Mouse (Mus musculus): Measurements from ENCODE around the gene Pla2g4a. TPM values are rescaled to one million over a fixed set of nuclear protein-coding genes. Genes with fewer than 3 reads are reported as not detected.
"Not testable (repeated sequence)": the region's sequence is repeated elsewhere in the genome, so short reads cannot be mapped to it uniquely, and the experiment has no call there.

The Pla2g4a gene
- polyA plus RNA-seq, 1 experiment from 2014 or later, result 11.0 TPM

- no peaks in the 10 kb centered on the region for H3K9me3 ChIP-seq (replicated peaks)
- ATAC-seq (ENCODE audit: low read depth), result no peak
- H3K4me2 ChIP-seq, result no peak overlapping the region
- H3K9ac ChIP-seq, result no peak overlapping the region
- no peaks in the 10 kb centered on the region for H3K27me3 ChIP-seq
- no peak overlapping the region for H3K27ac ChIP-seq
- H3K4me3 ChIP-seq (replicated peaks), result no peak overlapping the region
- H3K4me1 ChIP-seq (replicated peaks), result no peaks in the 10 kb centered on the region
- DNase-seq, result no peak
- 0 out of 2 replicates have a peak, but pooled peaks cover 4% of the 10 kb centered on the region for H3K36me3 ChIP-seq
- 57% methylated on average over 5 of the region's 5 CpGs for WGBS (ENCODE audit: insufficient replicate concordance)
Observed at GRCm38 (mm10) chr1:149929140-149929539, 31.9 kb downstream of the Pla2g4a start.

- not testable (repeated sequence) for H3K4me1 ChIP-seq (replicated peaks); H3K36me3 ChIP-seq; ATAC-seq (ENCODE audit: low read depth); H3K9ac ChIP-seq; DNase-seq; H3K27ac ChIP-seq; H3K4me2 ChIP-seq; H3K4me3 ChIP-seq (replicated peaks); H3K9me3 ChIP-seq (replicated peaks); H3K27me3 ChIP-seq
- whole genome bisulfite sequencing (ENCODE audit: insufficient replicate concordance), result 60% methylated on average over 1 of the region's 1 CpGs
Observed at GRCm38 (mm10) chr1:149923737-149924136, 37.4 kb downstream of the Pla2g4a start.

- no peak overlapping the region for H3K4me2 ChIP-seq
- H3K27ac ChIP-seq, result no peak overlapping the region
- no peak for ATAC-seq (ENCODE audit: low read depth)
- DNase-seq, result no peak
- 56% methylated on average over 1 of the region's 1 CpGs for WGBS (ENCODE audit: insufficient replicate concordance)
- H3K27me3 ChIP-seq, result no peaks in the 10 kb centered on the region
- H3K36me3 ChIP-seq, result no peaks in the 10 kb centered on the region
- no peaks in the 10 kb centered on the region for H3K4me1 ChIP-seq (replicated peaks)
- no peak overlapping the region for H3K9ac ChIP-seq
- no peak overlapping the region for H3K4me3 ChIP-seq (replicated peaks)
- H3K9me3 ChIP-seq (replicated peaks), result no peaks in the 10 kb centered on the region
Observed at GRCm38 (mm10) chr1:149922219-149922618, 38.9 kb downstream of the Pla2g4a start.

GRCm38 (mm10) chr1:149921325-149921724 is 39.8 kb downstream of the Pla2g4a start:
- H3K4me2 ChIP-seq, result no peak overlapping the region

GRCm38 (mm10) chr1:149919301-149919700 is 41.8 kb downstream of the Pla2g4a start:
- 83% methylated on average over 7 of the region's 7 CpGs for WGBS (ENCODE audit: insufficient replicate concordance)

More at GRCm38 (mm10) chr1:149921325-149921724, 39.8 kb downstream of the Pla2g4a start:
- Histone ChIP-seq H3K9me3 (replicated peaks) (no peaks in the 10 kb centered on the region), H3K27me3 (no peaks in the 10 kb centered on the region), H3K4me1 (replicated peaks) (no peaks in the 10 kb centered on the region), H3K36me3 (no peaks in the 10 kb centered on the region), H3K27ac (no peak overlapping the region), H3K4me3 (replicated peaks) (no peak overlapping the region), H3K9ac (no peak overlapping the region)
- 83% methylated on average over 5 of the region's 5 CpGs for WGBS (ENCODE audit: insufficient replicate concordance)
- ATAC-seq (ENCODE audit: low read depth) (no peak), DNase-seq (no peak)

DNA sequence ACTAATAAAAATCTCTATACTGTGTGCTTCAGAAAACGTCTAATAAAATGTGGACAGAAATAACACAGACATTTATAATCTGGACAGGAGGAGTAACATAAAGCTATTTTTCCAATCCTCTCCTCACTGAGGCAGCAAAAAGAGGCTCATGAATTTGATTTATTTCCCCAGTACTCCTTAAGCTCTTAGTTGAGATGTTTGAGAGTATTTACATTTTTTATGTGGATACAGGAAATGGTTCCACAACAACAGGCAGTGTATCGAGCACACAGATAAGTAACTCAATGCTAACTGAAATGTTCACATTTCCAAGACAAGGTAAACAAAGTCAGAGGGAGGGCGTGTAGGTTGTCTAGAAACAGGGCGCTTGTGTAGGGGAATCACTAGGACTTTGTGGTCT is 48.1 kb downstream of the Pla2g4a start:
- no peak for ATAC-seq (ENCODE audit: low read depth)
- 49% methylated on average over 4 of the region's 4 CpGs for WGBS (ENCODE audit: insufficient replicate concordance)
- Histone ChIP-seq H3K4me3 (replicated peaks) (no peak overlapping the region), H3K9ac (no peak overlapping the region), H3K36me3 (no peaks in the 10 kb centered on the region), H3K4me1 (replicated peaks) (no peaks in the 10 kb centered on the region), H3K9me3 (replicated peaks) (no peaks in the 10 kb centered on the region), H3K4me2 (no peak overlapping the region), H3K27me3 (no peaks in the 10 kb centered on the region), H3K27ac (no peak overlapping the region)
- no peak for DNase-seq

More at GRCm38 (mm10) chr1:149919301-149919700, 41.8 kb downstream of the Pla2g4a start:
- DNase-seq, result no peak
- Histone ChIP-seq H3K9me3 (replicated peaks) (no peaks in the 10 kb centered on the region), H3K36me3 (no peaks in the 10 kb centered on the region), H3K4me3 (replicated peaks) (no peak overlapping the region), H3K4me2 (no peak overlapping the region), H3K27ac (no peak overlapping the region), H3K9ac (no peak overlapping the region), H3K27me3 (no peaks in the 10 kb centered on the region), H3K4me1 (replicated peaks) (no peaks in the 10 kb centered on the region)
- ATAC-seq (ENCODE audit: low read depth), result no peak

- no peak for DNase-seq
- Histone ChIP-seq H3K9ac (no peak overlapping the region), H3K27ac (no peak overlapping the region), H3K4me3 (replicated peaks) (no peak overlapping the region), H3K36me3 (no peaks in the 10 kb centered on the region), H3K9me3 (replicated peaks) (no peaks in the 10 kb centered on the region), H3K27me3 (no peaks in the 10 kb centered on the region), H3K4me2 (no peak overlapping the region), H3K4me1 (replicated peaks) (no peaks in the 10 kb centered on the region)
- 34% methylated on average over 4 of the region's 4 CpGs for WGBS (ENCODE audit: insufficient replicate concordance)
- no peak for ATAC-seq (ENCODE audit: low read depth)
Observed at GRCm38 (mm10) chr1:149911050-149911449, 50.0 kb downstream of the Pla2g4a start.

DNA sequence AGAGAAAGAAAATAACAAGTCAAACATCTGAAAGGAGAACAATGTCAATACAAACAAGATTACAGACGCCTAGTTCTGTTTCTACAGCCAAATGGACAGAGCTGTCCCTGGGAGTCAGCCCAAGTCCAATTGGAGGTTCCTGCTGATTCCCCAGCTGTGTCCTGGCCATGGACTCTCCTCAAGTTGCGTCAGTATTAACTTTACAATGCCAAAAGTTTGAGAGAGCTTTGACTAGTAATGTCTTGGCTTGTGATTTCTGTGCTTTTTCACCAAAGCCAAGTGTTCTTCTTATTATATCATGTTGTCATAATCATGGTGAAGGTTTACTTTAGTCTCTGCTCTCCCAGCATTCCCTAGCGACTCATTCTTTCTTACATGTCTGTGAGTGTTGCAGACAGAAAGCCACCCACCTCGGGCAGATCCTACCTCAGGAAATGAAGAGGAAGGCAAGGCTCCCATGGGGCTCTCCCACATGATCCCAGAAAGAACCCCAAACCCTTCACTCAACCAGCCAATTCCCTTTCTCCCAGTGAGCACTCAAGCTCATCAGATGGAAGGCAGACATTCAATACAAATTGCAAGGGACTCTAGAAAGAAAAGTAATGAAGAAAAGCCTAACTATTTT is 63.0 kb downstream of the Pla2g4a start:
- Histone ChIP-seq H3K27me3 (no peaks in the 10 kb centered on the region), H3K9me3 (replicated peaks) (no peaks in the 10 kb centered on the region), H3K4me1 (replicated peaks) (no peaks in the 10 kb centered on the region), H3K36me3 (no peaks in the 10 kb centered on the region), H3K4me2 (no peak overlapping the region), H3K4me3 (replicated peaks) (no peak overlapping the region), H3K9ac (no peak overlapping the region), H3K27ac (no peak overlapping the region)
- DNase-seq (no peak), ATAC-seq (ENCODE audit: low read depth) (no peak)
- WGBS (ENCODE audit: insufficient replicate concordance), result 59% methylated on average over 4 of the region's 4 CpGs

DNA sequence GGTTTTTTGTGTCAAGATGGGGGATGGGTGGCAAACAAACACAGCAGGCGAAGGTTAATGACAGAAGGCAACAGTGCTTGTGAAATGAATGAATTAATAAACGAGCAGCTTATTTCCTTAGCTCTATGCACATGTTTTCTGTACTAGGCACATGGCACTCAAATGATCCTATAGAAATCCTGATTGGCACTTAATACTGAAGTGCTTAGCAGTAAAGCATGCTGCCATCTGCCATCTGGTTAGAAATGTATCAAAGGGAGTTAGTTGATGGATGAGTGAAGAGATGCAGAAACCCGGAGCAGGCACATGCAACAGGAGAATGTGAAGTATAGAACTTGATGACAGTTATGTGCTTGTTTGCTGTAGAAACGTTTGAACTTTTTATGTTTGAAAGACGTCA is 64.5 kb downstream of the Pla2g4a start:
- H3K4me1 ChIP-seq (replicated peaks), result no peaks in the 10 kb centered on the region
- H3K36me3 ChIP-seq, result no peaks in the 10 kb centered on the region
- H3K4me2 ChIP-seq, result no peak overlapping the region
- H3K27me3 ChIP-seq, result no peaks in the 10 kb centered on the region
- no peak overlapping the region for H3K27ac ChIP-seq
- DNase-seq, result no peak
- H3K4me3 ChIP-seq (replicated peaks), result no peak overlapping the region
- no peak overlapping the region for H3K9ac ChIP-seq
- H3K9me3 ChIP-seq (replicated peaks), result no peaks in the 10 kb centered on the region
- ATAC-seq (ENCODE audit: low read depth), result no peak
- 65% methylated on average over 5 of the region's 5 CpGs for WGBS (ENCODE audit: insufficient replicate concordance)

- 78% methylated on average over 8 of the region's 8 CpGs for WGBS (ENCODE audit: insufficient replicate concordance)
- Histone ChIP-seq H3K4me2 (no peak overlapping the region), H3K4me3 (replicated peaks) (no peak overlapping the region), H3K36me3 (no peaks in the 10 kb centered on the region), H3K27ac (no peak overlapping the region), H3K27me3 (no peaks in the 10 kb centered on the region), H3K4me1 (replicated peaks) (no peaks in the 10 kb centered on the region), H3K9ac (no peak overlapping the region), H3K9me3 (replicated peaks) (no peaks in the 10 kb centered on the region)
- DNase-seq (no peak), ATAC-seq (ENCODE audit: low read depth) (no peak)
Observed at GRCm38 (mm10) chr1:149894940-149895339, 66.2 kb downstream of the Pla2g4a start.

DNA sequence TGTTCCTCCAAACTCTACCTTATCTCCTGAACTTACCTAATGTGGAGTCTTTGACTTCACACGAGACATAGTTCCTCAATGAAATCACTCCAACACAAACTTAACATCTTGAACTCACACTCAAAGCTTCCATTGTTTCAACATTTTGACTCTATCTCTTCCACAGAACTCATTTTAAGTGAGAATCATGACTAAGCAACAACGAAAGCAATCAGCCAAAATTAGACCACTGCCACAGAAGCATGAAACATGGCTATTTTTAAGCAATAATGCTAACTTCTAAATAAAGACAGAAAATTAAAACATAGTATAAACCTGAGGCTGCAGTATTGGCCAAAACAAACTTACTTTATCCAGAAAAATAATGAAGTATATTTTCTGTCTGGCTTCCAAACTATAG is 67.2 kb downstream of the Pla2g4a start:
- Histone ChIP-seq H3K4me1 (replicated peaks) (no peaks in the 10 kb centered on the region), H3K4me3 (replicated peaks) (no peak overlapping the region), H3K27me3 (no peaks in the 10 kb centered on the region), H3K36me3 (no peaks in the 10 kb centered on the region), H3K9ac (no peak overlapping the region), H3K27ac (no peak overlapping the region), H3K9me3 (replicated peaks) (no peaks in the 10 kb centered on the region), H3K4me2 (no peak overlapping the region)
- ATAC-seq (ENCODE audit: low read depth), result no peak
- 47% methylated on average over 2 of the region's 2 CpGs for WGBS (ENCODE audit: insufficient replicate concordance)
- no peak for DNase-seq

- Histone ChIP-seq H3K4me1 (replicated peaks) (no peaks in the 10 kb centered on the region), H3K4me2 (no peak overlapping the region), H3K9me3 (replicated peaks) (no peaks in the 10 kb centered on the region), H3K9ac (no peak overlapping the region), H3K36me3 (no peaks in the 10 kb centered on the region), H3K4me3 (replicated peaks) (no peak overlapping the region), H3K27me3 (no peaks in the 10 kb centered on the region), H3K27ac (no peak overlapping the region)
- no peak for ATAC-seq (ENCODE audit: low read depth)
- WGBS (ENCODE audit: insufficient replicate concordance), result 48% methylated on average over 5 of the region's 5 CpGs
- no peak for DNase-seq
Observed at GRCm38 (mm10) chr1:149891057-149891456, 70.0 kb downstream of the Pla2g4a start.
